Mouse (Mus musculus): ENCODE results near the gene Lgr6.

Gene Lgr6

GRCm38 (mm10) chr1:135076470-135076869 is 28.6 kb downstream of the Lgr6 start:
- DNase-seq (ENCODE audit: low spot score) = no peak

DNA sequence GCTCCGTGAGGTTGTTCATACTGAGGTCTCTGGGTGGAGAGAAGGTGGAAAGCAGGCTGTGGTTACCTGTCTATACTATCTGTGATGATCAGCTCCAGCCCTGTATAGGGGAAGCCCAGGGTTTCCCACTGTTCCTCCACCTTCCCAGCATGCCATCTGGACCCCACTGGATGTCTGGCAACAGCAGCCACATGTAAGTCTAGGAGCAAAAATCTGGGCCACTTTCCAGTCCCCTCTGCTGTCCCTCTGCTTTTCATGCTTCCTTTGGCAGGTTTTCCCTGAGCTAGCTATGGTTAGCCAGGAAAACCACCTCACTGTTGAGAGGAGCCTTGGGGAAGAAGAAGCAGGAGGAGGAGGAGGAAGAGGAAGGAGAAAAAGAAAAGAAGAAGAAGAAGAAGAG is 29.8 kb downstream of the Lgr6 start:
- DNase-seq (ENCODE audit: low spot score) = no peak

GRCm38 (mm10) chr1:135072643-135073042 is 32.4 kb downstream of the Lgr6 start:
- DNase-seq (ENCODE audit: low spot score) = no peak

- DNase-seq (ENCODE audit: low spot score) = no peak
These were observed 35.2 kb downstream of the Lgr6 start for GRCm38 (mm10) chr1:135069841-135070240.

GRCm38 (mm10) chr1:135064525-135064924 is 40.6 kb downstream of the Lgr6 start:
- no peak for DNase-seq (ENCODE audit: low spot score)

DNA sequence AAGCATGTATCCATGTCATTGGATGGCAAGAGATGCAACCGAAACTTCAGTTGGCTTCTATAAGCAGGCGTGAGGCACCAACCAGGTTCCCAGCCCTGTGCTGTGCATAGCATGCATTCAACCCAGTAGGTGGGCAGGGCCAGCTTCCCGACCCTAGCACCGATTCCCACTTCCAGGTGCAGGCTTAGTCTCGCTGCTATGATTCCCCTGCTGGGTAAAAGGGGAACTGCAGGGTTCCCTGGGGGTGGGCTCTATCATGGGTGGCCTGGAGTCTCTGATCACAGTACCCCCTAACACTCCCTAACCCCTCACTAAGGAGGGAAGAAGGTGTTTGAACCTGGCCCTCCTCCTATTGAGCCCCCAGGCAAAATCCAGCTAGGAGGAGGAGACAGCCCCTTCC is 42.1 kb downstream of the Lgr6 start:
- no peak for DNase-seq (ENCODE audit: low spot score)

GRCm38 (mm10) chr1:135061300-135061699 is 43.8 kb downstream of the Lgr6 start:
- DNase-seq (ENCODE audit: low spot score) = no peak

- no peak for DNase-seq (ENCODE audit: low spot score)
These were observed 44.9 kb downstream of the Lgr6 start for GRCm38 (mm10) chr1:135060174-135060573.

GRCm38 (mm10) chr1:135056901-135057300 is 48.2 kb downstream of the Lgr6 start:
- no peak for DNase-seq (ENCODE audit: low spot score)

DNA sequence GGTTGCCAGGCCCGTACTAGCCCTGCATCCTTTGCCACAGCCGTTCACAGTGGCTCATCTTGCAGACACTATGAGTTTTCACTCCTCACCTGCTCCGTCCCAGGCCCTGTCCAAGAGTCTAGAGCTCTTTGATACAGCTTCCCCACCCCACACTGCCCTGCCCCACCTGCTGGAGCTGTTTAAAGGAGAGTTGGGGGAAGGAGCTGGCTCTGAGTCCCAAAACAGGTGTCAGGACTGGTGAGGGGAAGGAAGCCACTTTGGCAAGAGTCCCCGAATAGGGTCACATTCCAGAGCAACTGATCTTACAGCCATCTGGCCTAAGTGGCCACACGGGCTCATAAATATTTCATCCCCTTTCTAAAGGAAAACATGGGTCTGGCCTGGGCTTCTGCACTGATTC is 51.0 kb downstream of the Lgr6 start:
- no peak for DNase-seq (ENCODE audit: low spot score)

DNA sequence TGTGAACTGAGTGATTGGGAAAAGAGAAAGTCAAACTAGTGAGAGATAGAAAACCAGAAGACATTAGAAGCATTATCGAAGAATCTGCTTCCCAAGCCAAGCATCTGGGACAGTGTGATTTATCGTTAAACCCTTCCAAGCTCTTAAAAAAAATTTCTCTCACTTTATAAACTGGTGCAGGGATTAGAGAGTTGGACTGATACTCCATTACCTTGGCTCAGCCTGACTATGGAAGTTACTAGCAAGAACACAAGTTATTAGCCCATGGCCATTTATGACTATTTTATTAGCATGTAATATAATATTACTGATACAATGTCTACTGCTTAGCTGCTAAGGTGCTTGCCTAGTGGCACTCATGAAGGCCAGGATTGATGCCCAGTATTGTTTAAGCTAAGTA is 60.6 kb downstream of the Lgr6 start:
- no peak for DNase-seq (ENCODE audit: low spot score)

DNA sequence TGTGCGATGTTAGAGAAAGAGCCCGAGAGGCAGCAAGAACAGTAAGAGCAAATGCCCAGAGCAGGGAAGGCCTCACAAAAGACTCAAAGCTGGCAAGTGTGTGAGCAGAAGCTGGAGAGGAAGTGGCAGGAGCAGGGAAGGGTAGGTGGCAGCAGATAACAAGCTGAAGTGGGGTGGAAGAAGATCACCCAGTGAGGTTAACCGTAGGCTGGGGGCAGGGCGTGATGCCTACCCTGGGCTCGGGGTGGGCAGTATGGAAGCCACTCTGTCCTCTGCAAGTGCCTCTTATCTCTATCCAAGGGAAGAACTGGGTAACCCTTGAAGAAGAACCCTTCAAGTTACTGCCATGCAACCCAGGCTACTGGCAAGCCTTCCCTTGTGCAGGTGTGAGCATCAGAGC is 68.8 kb downstream of the Lgr6 start:
- no peak for DNase-seq (ENCODE audit: low spot score)

DNA sequence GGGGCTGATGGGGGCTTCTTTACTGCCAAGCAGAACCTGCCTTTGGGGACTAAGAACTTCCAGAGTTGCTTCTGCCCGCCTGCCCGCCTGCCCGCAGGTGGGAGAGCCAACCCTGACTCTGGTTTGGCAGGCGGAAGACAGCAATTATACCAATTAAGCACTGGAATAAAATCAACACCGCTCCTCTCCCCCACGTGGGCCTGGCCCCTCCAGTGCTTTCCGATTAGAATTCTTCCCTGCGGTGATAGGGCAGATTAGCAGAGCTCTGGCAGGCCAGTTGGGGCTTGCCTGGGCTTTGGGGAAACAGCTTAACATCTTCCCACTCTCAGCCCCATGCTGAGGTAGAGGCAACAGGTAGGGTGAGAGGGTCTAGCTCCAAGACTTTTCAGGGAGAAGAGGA is 72.4 kb downstream of the Lgr6 start:
- DNase-seq (ENCODE audit: low spot score) = no peak

- DNase-seq (ENCODE audit: low spot score) = no peak
These were observed 75.0 kb downstream of the Lgr6 start for GRCm38 (mm10) chr1:135030121-135030520.

- no peak for DNase-seq (ENCODE audit: low spot score)
These were observed 78.8 kb downstream of the Lgr6 start for GRCm38 (mm10) chr1:135026275-135026674.

- no peak for DNase-seq (ENCODE audit: low spot score)
These were observed 81.5 kb downstream of the Lgr6 start for GRCm38 (mm10) chr1:135023583-135023982.

- DNase-seq (ENCODE audit: low spot score) = no peak
These were observed 83.1 kb downstream of the Lgr6 start for GRCm38 (mm10) chr1:135021936-135022335.

GRCm38 (mm10) chr1:135020970-135021369 is 84.1 kb downstream of the Lgr6 start:
- DNase-seq (ENCODE audit: low spot score) = no peak

- DNase-seq (ENCODE audit: low spot score) = no peak
These were observed 84.7 kb downstream of the Lgr6 start for GRCm38 (mm10) chr1:135020281-135020940.

GRCm38 (mm10) chr1:135019775-135020167 is 85.3 kb downstream of the Lgr6 start:
- DNase-seq (ENCODE audit: low spot score) = no peak

- DNase-seq (ENCODE audit: low spot score) = no peak
These were observed 85.8 kb downstream of the Lgr6 start for GRCm38 (mm10) chr1:135019087-135019774.

- DNase-seq (ENCODE audit: low spot score) = no peak
These were observed 87.4 kb downstream of the Lgr6 start for GRCm38 (mm10) chr1:135017656-135018015.

- DNase-seq (ENCODE audit: low spot score) = no peak
These were observed 88.0 kb downstream of the Lgr6 start for GRCm38 (mm10) chr1:135016907-135017655.
